Mouse (Mus musculus) right cerebral cortex, postnatal 4 days (tissue): Measurements from ENCODE around the gene Elavl1.
A peak's percentile ranks its signal among the peaks of the same experiment; 100 is the strongest.
"Not testable (repeated sequence)": the region's sequence is repeated elsewhere in the genome, so short reads cannot be mapped to it uniquely, and the experiment has no call there.

Source experiments
- DNase-seq: peaks from one replicate; pipeline ENCODE4 v3.0.0-alpha.2; 2022

Gene Elavl1

GRCm38 (mm10) chr8:4257350-4257749, 67.9 kb downstream of the Elavl1 start:
- no peak for DNase-seq

DNA sequence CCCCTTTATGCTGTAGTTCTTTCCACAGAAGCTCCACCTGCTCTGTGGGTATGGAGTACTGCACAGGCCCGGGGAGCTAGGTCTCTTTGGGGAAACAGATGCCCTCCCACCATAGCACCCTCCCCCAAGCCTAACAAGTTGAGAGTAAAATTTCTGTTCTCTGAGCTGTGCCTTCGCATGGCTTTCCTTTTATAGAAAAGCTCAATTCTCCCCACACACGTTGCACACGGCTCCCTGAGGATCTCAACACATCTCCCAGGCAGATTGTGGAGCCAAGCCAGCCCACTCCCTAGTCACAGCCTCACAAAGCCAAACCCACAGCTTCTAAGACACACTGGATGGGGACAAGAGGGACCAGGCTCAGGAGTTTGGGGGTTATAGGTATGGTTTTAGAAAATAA, 68.3 kb downstream of the Elavl1 start:
- DNase-seq = peak; percentile 82

GRCm38 (mm10) chr8:4255471-4255870, 69.7 kb downstream of the Elavl1 start:
- DNase-seq = not testable (repeated sequence)

GRCm38 (mm10) chr8:4254001-4254400, 71.2 kb downstream of the Elavl1 start:
- peak; percentile 75 for DNase-seq

DNA sequence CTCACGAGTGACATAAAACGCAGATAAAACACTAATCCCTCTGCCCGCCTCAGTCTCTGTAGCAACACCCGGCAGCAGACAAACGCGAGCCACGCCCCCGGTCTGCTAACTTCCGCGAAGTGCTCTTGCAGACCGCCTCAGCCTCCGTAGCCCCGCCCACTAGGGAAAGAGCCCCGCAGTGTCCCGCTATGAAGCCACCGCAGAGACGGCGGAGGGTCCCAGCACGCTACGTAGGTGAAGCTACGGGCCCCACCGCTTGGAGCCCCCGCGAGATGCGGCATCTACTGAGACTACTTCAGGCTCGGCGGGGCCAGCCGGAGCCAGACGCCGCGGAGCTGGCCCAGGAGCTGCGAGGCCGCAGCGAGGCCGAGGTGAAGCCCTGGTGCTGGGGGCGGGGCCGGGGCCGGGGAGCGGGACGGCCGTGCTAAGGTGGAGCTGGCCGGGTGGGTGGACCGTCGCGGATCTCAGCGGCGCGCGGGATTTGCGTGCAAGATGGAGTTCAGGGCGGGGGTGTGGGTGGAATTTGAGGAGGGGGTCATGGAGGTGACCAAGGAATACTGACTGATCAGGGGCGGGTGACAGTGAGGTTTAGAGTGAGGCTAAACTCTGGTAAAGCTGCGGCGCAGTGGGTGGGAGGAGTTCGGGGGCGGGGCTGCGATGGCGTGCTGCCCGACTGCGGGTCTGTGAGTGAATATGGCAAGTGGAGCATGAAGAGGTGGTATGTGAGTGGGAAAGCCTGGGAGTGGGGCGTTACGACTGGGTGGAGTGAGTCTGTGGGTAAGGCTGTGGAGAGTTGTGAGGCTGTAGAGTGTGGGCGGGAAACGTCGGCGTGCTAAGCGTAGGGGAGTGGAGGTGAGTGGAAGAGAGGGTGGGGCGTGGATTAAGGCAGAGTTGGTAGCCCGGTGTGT, 72.0 kb downstream of the Elavl1 start, which contains the start of gene Snapc2:
Gene Snapc2, plus strand, starts transcription at position 147 of the 908 bp plus-strand sequence.
- peak; percentile 95 for DNase-seq

DNA sequence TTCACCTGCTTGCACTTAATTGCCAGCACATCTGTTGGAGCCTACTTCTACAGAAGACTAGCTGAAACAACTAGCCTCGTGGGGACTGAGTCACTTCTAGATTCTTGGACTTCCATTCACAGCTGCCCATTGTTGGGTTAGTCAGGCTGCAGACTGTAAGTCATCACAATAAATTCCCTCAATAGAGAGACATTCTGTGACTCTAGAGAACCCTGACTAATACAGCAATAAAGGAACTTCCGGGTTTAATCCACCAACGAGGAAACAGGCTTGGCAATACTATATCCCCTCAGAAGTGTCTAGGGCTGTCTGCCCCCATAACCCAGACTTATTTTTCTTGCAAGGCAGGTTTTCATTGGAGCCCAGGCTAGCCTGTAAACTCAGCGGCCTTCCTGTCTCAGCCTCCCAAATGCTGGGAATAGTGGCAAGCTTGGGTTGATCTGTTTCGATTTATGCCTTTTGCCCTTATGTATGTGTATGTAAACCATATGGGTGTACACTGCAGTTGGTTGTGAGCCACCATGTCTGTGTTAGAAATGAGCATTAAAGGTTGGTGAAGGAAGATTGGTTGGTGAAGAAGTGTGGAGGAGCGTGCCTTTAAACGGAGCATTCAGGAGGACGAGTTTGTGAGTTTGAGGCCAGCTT, 73.0 kb downstream of the Elavl1 start:
- no peak for DNase-seq

DNA sequence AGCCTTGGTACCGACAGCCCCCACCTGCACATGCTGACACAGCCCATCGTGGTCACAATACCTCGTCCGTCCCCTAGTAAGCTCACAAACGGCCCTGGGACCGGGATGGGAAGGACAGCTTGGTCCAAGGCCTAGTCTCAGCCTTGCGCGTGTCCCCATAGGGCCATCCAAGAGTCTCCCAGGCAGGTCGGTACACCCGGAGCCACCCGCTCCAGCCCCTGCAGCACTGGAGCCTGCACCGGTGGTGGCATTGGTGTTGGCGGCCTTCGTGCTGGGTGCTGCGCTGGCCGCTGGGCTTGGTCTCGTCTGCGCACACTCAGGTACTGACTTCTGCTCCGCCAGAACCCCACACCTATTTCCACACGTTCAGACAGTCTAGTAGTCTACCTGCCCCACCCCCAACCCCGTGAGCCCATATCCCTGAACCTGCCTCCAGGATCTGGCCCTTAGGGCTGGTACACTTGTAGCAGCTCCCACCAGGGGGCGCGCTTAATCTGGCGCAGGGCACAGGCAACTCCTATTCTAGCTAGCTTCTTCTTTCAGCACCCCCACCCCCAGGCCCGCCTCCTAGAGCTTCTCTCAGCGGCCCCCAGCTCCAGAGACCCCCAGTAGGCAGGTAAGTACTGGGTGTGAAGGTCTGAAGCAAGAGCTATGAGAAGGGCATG, 74.8 kb downstream of the Elavl1 start:
- DNase-seq = peak; percentile 93

- no peak for DNase-seq
Observed at GRCm38 (mm10) chr8:4249213-4249612, 76.0 kb downstream of the Elavl1 start.

- DNase-seq = no peak
Observed at GRCm38 (mm10) chr8:4247951-4248540, 77.2 kb downstream of the Elavl1 start, which contains the start of gene Tgfbr3l. TSS of gene Tgfbr3l (plus strand) at chr8:4248214.

GRCm38 (mm10) chr8:4247241-4247640, 78.0 kb downstream of the Elavl1 start:
- no peak for DNase-seq

- DNase-seq = no peak
Observed at GRCm38 (mm10) chr8:4245737-4246136, 79.5 kb downstream of the Elavl1 start.

DNA sequence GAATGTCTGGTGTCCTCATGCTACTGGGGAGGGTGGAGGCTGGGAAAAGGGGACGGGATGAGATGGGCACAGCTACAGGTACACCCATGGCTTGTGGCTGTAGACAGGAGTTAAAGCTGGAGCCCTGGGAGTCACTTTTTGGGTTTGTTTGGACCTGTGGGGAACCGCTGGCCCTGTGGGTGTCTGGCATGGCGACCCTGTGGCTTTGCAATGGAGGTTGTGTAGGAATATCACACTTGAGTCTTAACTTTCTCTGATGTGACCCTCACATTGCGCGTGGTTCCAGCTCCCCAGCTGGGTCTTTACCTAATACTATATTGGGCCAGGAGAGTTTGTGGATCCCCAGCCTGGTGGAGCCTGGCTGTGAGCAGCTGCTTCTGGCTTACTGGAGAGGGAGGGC, 80.2 kb downstream of the Elavl1 start:
- DNase-seq = no peak

GRCm38 (mm10) chr8:4239193-4239890, 85.9 kb downstream of the Elavl1 start:
- no peak for DNase-seq

- peak; percentile 100 for DNase-seq
Observed at GRCm38 (mm10) chr8:4238434-4239192, 86.6 kb downstream of the Elavl1 start, which contains the start of the genes Map2k7 and Gm49320. TSS of gene Map2k7 (plus strand) at chr8:4238740. TSS of gene Gm49320 (plus strand) at chr8:4238865.

- DNase-seq = no peak
Observed at GRCm38 (mm10) chr8:4237814-4238433, 87.3 kb downstream of the Elavl1 start.
